Mouse (Mus musculus) neural tube, embryonic 14.5 days (tissue): ENCODE measurements around the gene Tent5b. TPM values are rescaled to one million over a fixed set of nuclear protein-coding genes. Genes with fewer than 3 reads are reported as not detected.

Experiments used
- ATAC-seq: fragments of 200-750 bp; cut with Nextera tagmentation; 2 replicates; pipeline ENCODE4 v1.8.0; 2017; ENCODE audit warnings: low read depth, mild to moderate bottlenecking, moderate TSS enrichment, moderate library complexity
- H3K27ac ChIP-seq: fragments of 300-500 bp; sonication (generic); 2 replicates; pipeline ENCODE4 v1.5.1; 2014; ENCODE audit warnings: low read depth, mild to moderate bottlenecking, control low read depth, low read length, moderate library complexity, mixed read lengths
- H3K27me3 ChIP-seq: fragments of 300-500 bp; sonication (generic); 2 replicates; pipeline ENCODE4 v1.6.1; 2014; ENCODE audit warnings: low read length; ENCODE audit not compliant: control insufficient read depth, insufficient read depth
- H3K36me3 ChIP-seq: fragments of 300-500 bp; sonication (generic); 2 replicates; pipeline ENCODE4 v1.6.1; 2014; ENCODE audit warnings: low read length, mixed read lengths; ENCODE audit not compliant: control insufficient read depth, insufficient read depth
- H3K4me1 ChIP-seq: fragments of 300-500 bp; sonication (generic); 2 replicates; pipeline ENCODE4 v1.6.1; 2014; ENCODE audit warnings: low read length; ENCODE audit not compliant: control insufficient read depth, insufficient read depth
- H3K4me2 ChIP-seq: fragments of 300-500 bp; sonication (generic); 2 replicates; pipeline ENCODE4 v1.6.1; 2014; ENCODE audit warnings: mild to moderate bottlenecking, low read depth, low read length, control low read depth
- H3K4me3 ChIP-seq: fragments of 300-500 bp; sonication (generic); 2 replicates; pipeline ENCODE4 v1.5.1; 2014; ENCODE audit warnings: low read depth, low read length, control low read depth, mixed read lengths
- H3K9ac ChIP-seq: fragments of 300-500 bp; sonication (generic); replicated peaks from 2 replicates; pipeline ENCODE4 v1.6.1; 2014; ENCODE audit warnings: low read depth, mild to moderate bottlenecking, control low read depth, low read length, mixed read lengths
- H3K9me3 ChIP-seq: fragments of 300-500 bp; sonication (generic); 2 replicates; pipeline ENCODE4 v1.6.1; 2016; ENCODE audit warnings: low read length; ENCODE audit not compliant: control insufficient read depth
- WGBS: fragments of 180-500 bp; shearing (Covaris S2); extraction: QIAGEN DNeasy Blood & Tissue Kit; methylation state at CpG from one replicate; pipeline ENCODE4 v1.1.7; 2014; 5-methylcytosine and 5-hydroxymethylcytosine counted together
- polyA plus RNA-seq: library from polyadenylated mRNA; unstranded; fragments of >200 nt; fragmentation: Nextera tagmentation; extraction: Ambion mirVana; gene quantifications from 2 replicates; pipeline ENCODE4 v1.2.1, GENCODE M21; 2014

The Tent5b gene
- polyA plus RNA-seq, 1 experiment from 2014 or later, result not detected

GRCm38 (mm10) chr4:133460796-133461325, 19.1 kb upstream of the Tent5b start:
- ATAC-seq, result no peak
- H3K4me3 ChIP-seq, result no peak overlapping the region
- 34% methylated on average over 5 of the region's 5 CpGs for WGBS
- H3K27ac ChIP-seq, result no peak overlapping the region
- no peaks in the 10 kb centered on the region for H3K27me3 ChIP-seq
- no peak overlapping the region for H3K9ac ChIP-seq
- H3K9me3 ChIP-seq, result no peaks in the 10 kb centered on the region
- H3K36me3 ChIP-seq, result no peaks in the 10 kb centered on the region
- no peaks in the 10 kb centered on the region for H3K4me1 ChIP-seq
- no peak overlapping the region for H3K4me2 ChIP-seq

GRCm38 (mm10) chr4:133461362-133461761, 18.6 kb upstream of the Tent5b start:
- ATAC-seq, result no peak
- H3K9ac ChIP-seq, result no peak overlapping the region
- no peak overlapping the region for H3K4me3 ChIP-seq
- no peaks in the 10 kb centered on the region for H3K4me1 ChIP-seq
- H3K36me3 ChIP-seq, result no peaks in the 10 kb centered on the region
- no peak overlapping the region for H3K27ac ChIP-seq
- H3K9me3 ChIP-seq, result no peaks in the 10 kb centered on the region
- WGBS, result 86% methylated on average over 3 of the region's 4 CpGs
- no peaks in the 10 kb centered on the region for H3K27me3 ChIP-seq
- no peak overlapping the region for H3K4me2 ChIP-seq

- Histone ChIP-seq H3K27me3 (no peaks in the 10 kb centered on the region), H3K36me3 (no peaks in the 10 kb centered on the region), H3K27ac (no peak overlapping the region), H3K9ac (no peak overlapping the region), H3K4me3 (no peak overlapping the region), H3K4me1 (no peaks in the 10 kb centered on the region), H3K9me3 (no peaks in the 10 kb centered on the region), H3K4me2 (no peak overlapping the region)
- 58% methylated on average over 6 of the region's 6 CpGs for WGBS
- ATAC-seq, result no peak
These were observed 16.7 kb upstream of the Tent5b start for GRCm38 (mm10) chr4:133463184-133463583.

GRCm38 (mm10) chr4:133468080-133468479, 11.9 kb upstream of the Tent5b start:
- no peaks in the 10 kb centered on the region for H3K9me3 ChIP-seq
- peak overlapping the region; percentile 91 for H3K4me2 ChIP-seq
- peak overlapping the region; percentile 39 for H3K4me3 ChIP-seq
- H3K9ac ChIP-seq, result peak overlapping the region; percentile 51
- no peak; the same call in 1 of the 2 replicates for ATAC-seq
- WGBS, result under 1% methylated on average over 25 of the region's 27 CpGs
- no peaks in the 10 kb centered on the region; the same call in 1 of the 2 replicates for H3K27me3 ChIP-seq
- H3K27ac ChIP-seq, result no peak overlapping the region
- H3K36me3 ChIP-seq, result no peaks in the 10 kb centered on the region
- no peaks in the 10 kb centered on the region for H3K4me1 ChIP-seq

- no peak for ATAC-seq
- Histone ChIP-seq H3K4me2 (no peak overlapping the region), H3K4me3 (no peak overlapping the region), H3K4me1 (no peaks in the 10 kb centered on the region), H3K36me3 (no peaks in the 10 kb centered on the region), H3K27ac (no peak overlapping the region), H3K9me3 (no peaks in the 10 kb centered on the region), H3K9ac (no peak overlapping the region), H3K27me3 (no peaks in the 10 kb centered on the region; the same call in 1 of the 2 replicates)
- 11% methylated on average over 12 of the region's 12 CpGs for WGBS
These were observed 10.8 kb upstream of the Tent5b start for GRCm38 (mm10) chr4:133469122-133469521.

- Histone ChIP-seq H3K36me3 (no peaks in the 10 kb centered on the region), H3K27ac (no peak overlapping the region), H3K4me1 (no peaks in the 10 kb centered on the region), H3K9me3 (no peaks in the 10 kb centered on the region), H3K4me3 (no peak overlapping the region), H3K27me3 (no peaks in the 10 kb centered on the region; the same call in 1 of the 2 replicates), H3K9ac (no peak overlapping the region), H3K4me2 (no peak overlapping the region)
- no peak for ATAC-seq
- 83% methylated on average over 7 of the region's 7 CpGs for WGBS
These were observed 8.7 kb upstream of the Tent5b start for GRCm38 (mm10) chr4:133471135-133471821.

GRCm38 (mm10) chr4:133473833-133474232, 6.1 kb upstream of the Tent5b start:
- H3K9me3 ChIP-seq, result no peaks in the 10 kb centered on the region
- 67% methylated on average over 2 of the region's 2 CpGs for WGBS
- no peaks in the 10 kb centered on the region for H3K36me3 ChIP-seq
- H3K27ac ChIP-seq, result no peak overlapping the region
- H3K27me3 ChIP-seq, result no peaks in the 10 kb centered on the region; the same call in 1 of the 2 replicates
- no peak for ATAC-seq
- H3K4me3 ChIP-seq, result no peak overlapping the region
- H3K4me2 ChIP-seq, result no peak overlapping the region
- H3K4me1 ChIP-seq, result no peaks in the 10 kb centered on the region
- H3K9ac ChIP-seq, result no peak overlapping the region

GRCm38 (mm10) chr4:133480185-133480537, 229 bp downstream of the Tent5b start:
- Histone ChIP-seq H3K4me1 (no peaks in the 10 kb centered on the region), H3K27ac (no peak overlapping the region), H3K27me3 (peaks cover 14% of the 10 kb centered on the region), H3K9me3 (no peaks in the 10 kb centered on the region), H3K4me2 (peak overlapping the region; percentile 46), H3K4me3 (peak overlapping the region; percentile 29), H3K36me3 (no peaks in the 10 kb centered on the region), H3K9ac (no peak overlapping the region; the same call in 1 of the 2 replicates)
- 6% methylated on average over 30 of the region's 34 CpGs for WGBS
- ATAC-seq, result no peak

- 46% methylated on average over 6 of the region's 6 CpGs for WGBS
- no peaks in the 10 kb centered on the region for H3K4me1 ChIP-seq
- no peaks in the 10 kb centered on the region for H3K9me3 ChIP-seq
- no peak overlapping the region for H3K9ac ChIP-seq
- no peak overlapping the region for H3K27ac ChIP-seq
- no peaks in the 10 kb centered on the region for H3K36me3 ChIP-seq
- no peak for ATAC-seq
- peaks cover 14% of the 10 kb centered on the region for H3K27me3 ChIP-seq
- no peak overlapping the region for H3K4me2 ChIP-seq
- no peak overlapping the region for H3K4me3 ChIP-seq
These were observed 822 bp downstream of the Tent5b start for GRCm38 (mm10) chr4:133480754-133481153.
